Mouse (Mus musculus): Measurements from ENCODE around the gene Pgd.

GRCm38 (mm10) chr4:149131021-149131752 lies 35.4 kb downstream of the Pgd start:
- TF ChIP-seq POU5F1 (IDR thresholded peaks at IDR 0.05; ENCODE audit: borderline replicate concordance, low read length) = no peak
- no peak for TF ChIP-seq CTCF (conservative IDR thresholded peaks at IDR 0.05; ENCODE audit: low read length)
- TF ChIP-seq NANOG (IDR thresholded peaks at IDR 0.05; ENCODE audit: borderline replicate concordance, low read length) = no peak
